Mouse (Mus musculus): ENCODE data around the gene Nme8. TPM values are rescaled to one million over a fixed set of nuclear protein-coding genes. Genes with fewer than 3 reads are reported as not detected.

The Nme8 gene
- total and polyA plus RNA-seq, 2 experiments, result not detected

GRCm38 (mm10) chr13:19717201-19717600 lies 19.6 kb upstream of the Nme8 start:
- no peak overlapping the region for H3K4me3 ChIP-seq (ENCODE audit: insufficient read depth, low read depth, low read length)
- DNase-seq (ENCODE audit: extremely low read depth, low read depth, low spot score), result no peak
- H3K27me3 ChIP-seq (ENCODE audit: control insufficient read depth, insufficient read depth, low read length), result no peaks in the 10 kb centered on the region
- 74% methylated on average over 2 of the region's 2 CpGs for WGBS
- no peak overlapping the region for H3K9ac ChIP-seq (ENCODE audit: low read depth, low read length)
- TF ChIP-seq CTCF (IDR thresholded peaks at IDR 0.05; ENCODE audit: low read depth, low read length) (no peak), POLR2A (IDR thresholded peaks at IDR 0.05; ENCODE audit: extremely low read depth, insufficient read depth, low read length) (no peak)
- no peaks in the 10 kb centered on the region for H3K4me1 ChIP-seq (ENCODE audit: control insufficient read depth, insufficient read depth, low read length)
- H3K27ac ChIP-seq (replicated peaks; ENCODE audit: insufficient read depth, low read depth, low read length), result no peak overlapping the region
- no peaks in the 10 kb centered on the region for H3K36me3 ChIP-seq (ENCODE audit: control insufficient read depth, insufficient read depth, low read length)
- H3K79me2 ChIP-seq (ENCODE audit: control insufficient read depth, insufficient read depth, low read length), result no peaks in the 10 kb centered on the region

- H3K36me3 ChIP-seq (ENCODE audit: control insufficient read depth, insufficient read depth, low read length), result no peaks in the 10 kb centered on the region
- DNase-seq (ENCODE audit: extremely low read depth, low read depth, low spot score), result no peak
- no peak overlapping the region for H3K27ac ChIP-seq (replicated peaks; ENCODE audit: insufficient read depth, low read depth, low read length)
- 72% methylated on average over 4 of the region's 4 CpGs for WGBS
- no peak overlapping the region for H3K9ac ChIP-seq (ENCODE audit: low read depth, low read length)
- no peaks in the 10 kb centered on the region for H3K27me3 ChIP-seq (ENCODE audit: control insufficient read depth, insufficient read depth, low read length)
- no peaks in the 10 kb centered on the region for H3K4me1 ChIP-seq (ENCODE audit: control insufficient read depth, insufficient read depth, low read length)
- H3K79me2 ChIP-seq (ENCODE audit: control insufficient read depth, insufficient read depth, low read length), result no peaks in the 10 kb centered on the region
- TF ChIP-seq CTCF (IDR thresholded peaks at IDR 0.05; ENCODE audit: low read depth, low read length), result no peak
- no peak for TF ChIP-seq POLR2A (IDR thresholded peaks at IDR 0.05; ENCODE audit: extremely low read depth, insufficient read depth, low read length)
- H3K4me3 ChIP-seq (ENCODE audit: insufficient read depth, low read depth, low read length), result no peak overlapping the region
These were observed 6.2 kb upstream of the Nme8 start for GRCm38 (mm10) chr13:19703806-19704205.

- 73% methylated on average over 11 of the region's 11 CpGs for WGBS
- no peak for DNase-seq (ENCODE audit: extremely low read depth, low read depth, low spot score)
- Histone ChIP-seq H3K36me3 (ENCODE audit: control insufficient read depth, insufficient read depth, low read length) (no peaks in the 10 kb centered on the region), H3K9ac (ENCODE audit: low read depth, low read length) (no peak overlapping the region), H3K27me3 (ENCODE audit: control insufficient read depth, insufficient read depth, low read length) (no peaks in the 10 kb centered on the region), H3K4me3 (ENCODE audit: insufficient read depth, low read depth, low read length) (no peak overlapping the region), H3K79me2 (ENCODE audit: control insufficient read depth, insufficient read depth, low read length) (no peaks in the 10 kb centered on the region), H3K4me1 (ENCODE audit: control insufficient read depth, insufficient read depth, low read length) (no peaks in the 10 kb centered on the region), H3K27ac (replicated peaks; ENCODE audit: insufficient read depth, low read depth, low read length) (no peak overlapping the region)
- no peak for TF ChIP-seq POLR2A (IDR thresholded peaks at IDR 0.05; ENCODE audit: extremely low read depth, insufficient read depth, low read length)
- no peak for TF ChIP-seq CTCF (IDR thresholded peaks at IDR 0.05; ENCODE audit: low read depth, low read length)
These were observed 4.0 kb upstream of the Nme8 start for GRCm38 (mm10) chr13:19701443-19702078.

GRCm38 (mm10) chr13:19700733-19701442 lies 3.3 kb upstream of the Nme8 start:
- Histone ChIP-seq H3K79me2 (ENCODE audit: control insufficient read depth, insufficient read depth, low read length) (no peaks in the 10 kb centered on the region), H3K36me3 (ENCODE audit: control insufficient read depth, insufficient read depth, low read length) (no peaks in the 10 kb centered on the region), H3K4me1 (ENCODE audit: control insufficient read depth, insufficient read depth, low read length) (no peaks in the 10 kb centered on the region), H3K27me3 (ENCODE audit: control insufficient read depth, insufficient read depth, low read length) (no peaks in the 10 kb centered on the region), H3K9ac (ENCODE audit: low read depth, low read length) (no peak overlapping the region), H3K4me3 (ENCODE audit: insufficient read depth, low read depth, low read length) (no peak overlapping the region), H3K27ac (replicated peaks; ENCODE audit: insufficient read depth, low read depth, low read length) (no peak overlapping the region)
- DNase-seq (ENCODE audit: extremely low read depth, low read depth, low spot score), result no peak
- 73% methylated on average over 4 of the region's 4 CpGs for WGBS
- TF ChIP-seq CTCF (IDR thresholded peaks at IDR 0.05; ENCODE audit: low read depth, low read length), result no peak
- no peak for TF ChIP-seq POLR2A (IDR thresholded peaks at IDR 0.05; ENCODE audit: extremely low read depth, insufficient read depth, low read length)

- no peak overlapping the region for H3K9ac ChIP-seq (ENCODE audit: low read depth, low read length)
- H3K4me1 ChIP-seq (ENCODE audit: control insufficient read depth, insufficient read depth, low read length), result no peaks in the 10 kb centered on the region
- no peaks in the 10 kb centered on the region for H3K79me2 ChIP-seq (ENCODE audit: control insufficient read depth, insufficient read depth, low read length)
- H3K4me3 ChIP-seq (ENCODE audit: insufficient read depth, low read depth, low read length), result no peak overlapping the region
- DNase-seq (ENCODE audit: extremely low read depth, low read depth, low spot score), result peak; percentile 56
- no peaks in the 10 kb centered on the region for H3K36me3 ChIP-seq (ENCODE audit: control insufficient read depth, insufficient read depth, low read length)
- TF ChIP-seq CTCF (IDR thresholded peaks at IDR 0.05; ENCODE audit: low read depth, low read length), result peak; percentile 55
- TF ChIP-seq POLR2A (IDR thresholded peaks at IDR 0.05; ENCODE audit: extremely low read depth, insufficient read depth, low read length), result no peak
- no peaks in the 10 kb centered on the region for H3K27me3 ChIP-seq (ENCODE audit: control insufficient read depth, insufficient read depth, low read length)
- no peak overlapping the region for H3K27ac ChIP-seq (replicated peaks; ENCODE audit: insufficient read depth, low read depth, low read length)
- WGBS, result 33% methylated on average over 12 of the region's 12 CpGs
These were observed 1.1 kb upstream of the Nme8 start for GRCm38 (mm10) chr13:19698524-19699173.

Measured in liver, adult 2 months (tissue).